Mouse (Mus musculus) heart, postnatal 25 days (tissue): ENCODE results near the gene Upk1b. TPM values are rescaled to one million over a fixed set of nuclear protein-coding genes. Genes with fewer than 3 reads are reported as not detected.
A peak's percentile ranks its signal among the peaks of the same experiment; 100 is the strongest.

ENCODE experiments used
- DNase-seq: peaks from one replicate; pipeline ENCODE4 v3.0.0; 2022; ENCODE audit warnings: low spot score
- intact Hi-C: fragments of 180-260 bp; cut with DNase I; formaldehyde crosslinking; loops from one replicate; pipeline ENCODE4 v1.15.1; 2025
- total RNA-seq, 2 experiments: library from RNA; stranded (reverse); gene quantifications; 2 replicates each; pipeline ENCODE4 v1.2.3; 2021

The Upk1b gene
- total RNA-seq, 2 experiments from 2014 or later = 4.4 to 6.8 TPM

DNA sequence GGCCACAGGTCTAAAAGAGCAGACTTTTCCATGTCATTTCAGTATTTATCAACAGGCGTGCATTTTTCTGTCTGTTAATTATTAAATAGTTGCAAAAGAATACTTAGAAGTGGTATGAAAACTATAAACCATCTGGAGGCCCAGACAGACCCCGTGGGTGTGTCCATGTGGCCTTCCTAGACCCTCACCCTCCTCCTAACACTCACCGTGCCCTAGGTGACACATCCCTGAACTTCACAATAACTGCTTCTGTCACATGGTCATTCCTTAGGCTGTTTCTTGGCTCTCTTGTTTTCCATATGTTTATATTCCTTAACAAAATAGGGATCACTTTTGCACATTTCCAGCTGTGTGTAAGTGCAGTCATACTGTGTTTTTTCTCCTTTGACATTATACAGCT lies 33.5 kb downstream of the Upk1b start:
- intact Hi-C loops = no loop called here
- no peak for DNase-seq

DNA sequence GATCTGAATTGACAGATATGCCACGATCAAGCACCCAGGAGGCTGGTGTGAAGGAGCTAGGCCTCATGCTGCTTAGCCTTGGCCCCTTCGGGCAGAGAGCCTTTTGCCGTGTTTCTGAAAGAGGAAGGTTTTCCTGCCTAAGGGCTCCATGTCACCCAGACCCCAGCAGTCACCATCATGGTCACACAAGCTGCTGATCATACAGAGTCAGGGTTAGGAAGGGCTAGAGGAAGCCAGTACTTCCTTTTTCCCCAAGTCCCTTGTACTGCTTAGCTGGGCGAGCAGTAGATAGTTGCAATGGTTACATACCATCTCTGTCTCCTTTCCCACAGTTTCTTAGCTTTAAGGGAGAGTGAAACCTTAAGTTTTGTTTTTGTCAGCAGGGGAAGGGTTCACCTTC lies 36.6 kb downstream of the Upk1b start:
- intact Hi-C loops = loop anchor here (5.0 kb wide), 1 partner anchor 49 kb away; no protein-coding TSS in a partner anchor
- no peak for DNase-seq

DNA sequence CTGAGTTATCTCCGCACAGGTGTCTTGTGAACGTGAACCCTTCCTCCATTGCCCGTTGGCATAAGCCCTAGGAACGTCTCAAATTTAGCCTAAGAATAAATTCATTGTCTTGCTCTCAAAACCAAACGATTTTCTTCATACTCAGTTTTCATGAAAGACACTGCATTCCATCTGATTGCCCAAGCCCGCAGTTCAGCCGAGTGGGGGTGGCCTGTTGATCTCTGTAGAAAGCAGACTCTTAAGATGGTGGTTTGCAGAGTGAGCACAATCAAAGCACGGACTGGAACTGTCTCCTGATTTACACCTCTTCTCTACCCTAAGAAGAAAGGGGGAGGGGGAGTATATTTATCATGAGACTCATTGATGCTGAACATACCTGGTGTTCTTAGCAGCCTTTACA lies 37.7 kb downstream of the Upk1b start:
- intact Hi-C loops = loop anchor here (5.0 kb wide), 1 partner anchor 50 kb away; no protein-coding TSS in a partner anchor
- no peak for DNase-seq

DNA sequence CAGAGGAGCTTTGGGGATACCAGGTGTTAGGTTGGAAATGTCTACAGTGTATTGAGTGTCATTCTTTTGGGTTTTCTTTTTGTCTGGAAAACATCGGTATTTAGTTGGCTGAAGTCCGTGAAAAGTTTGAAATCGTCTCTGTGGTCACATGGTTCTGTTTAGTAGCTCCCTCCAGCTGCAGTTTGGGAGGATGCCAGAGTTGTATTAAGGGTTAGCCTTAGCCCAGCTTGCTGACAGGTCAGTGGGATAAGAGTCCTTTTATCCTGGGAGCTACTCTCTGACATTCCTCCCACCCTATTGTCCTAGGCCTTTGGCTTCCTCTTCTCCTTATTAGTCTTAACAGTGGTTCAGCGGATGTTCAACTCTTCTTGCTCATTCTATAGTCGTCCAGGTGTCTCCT lies 38.2 kb downstream of the Upk1b start:
- no peak for DNase-seq
- intact Hi-C loops = loop anchor here (5.0 kb wide), 1 partner anchor 50 kb away; no protein-coding TSS in a partner anchor

DNA sequence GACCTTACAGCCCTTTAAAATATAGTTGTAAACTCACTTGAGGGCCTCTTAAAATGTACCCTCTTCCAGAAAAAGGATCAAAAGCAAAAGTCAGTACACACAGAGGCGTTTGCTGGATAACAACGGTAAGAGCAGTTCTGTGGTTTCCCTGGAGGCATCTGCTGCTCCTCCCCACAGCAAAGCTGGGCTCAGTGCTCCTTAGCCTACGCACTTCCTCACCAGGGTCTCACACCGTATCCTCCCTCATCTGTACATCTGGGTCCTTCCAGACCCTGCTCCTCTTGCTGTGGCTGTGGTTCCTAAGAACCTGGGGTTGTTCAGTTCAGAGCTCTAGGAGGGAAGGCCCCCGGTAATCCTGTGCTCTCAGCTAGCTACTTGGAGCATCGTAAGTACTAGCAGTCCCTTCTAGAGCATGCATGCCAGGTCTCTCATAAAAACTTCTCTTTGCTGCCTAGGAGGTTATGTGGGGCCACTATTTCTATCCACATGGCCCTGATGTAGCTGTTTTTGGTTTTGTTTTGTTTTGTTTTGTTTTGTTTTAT lies 39.2 kb downstream of the Upk1b start:
- intact Hi-C loops = loop anchor here (5.0 kb wide), 1 partner anchor 51 kb away; no protein-coding TSS in a partner anchor
- no peak for DNase-seq

DNA sequence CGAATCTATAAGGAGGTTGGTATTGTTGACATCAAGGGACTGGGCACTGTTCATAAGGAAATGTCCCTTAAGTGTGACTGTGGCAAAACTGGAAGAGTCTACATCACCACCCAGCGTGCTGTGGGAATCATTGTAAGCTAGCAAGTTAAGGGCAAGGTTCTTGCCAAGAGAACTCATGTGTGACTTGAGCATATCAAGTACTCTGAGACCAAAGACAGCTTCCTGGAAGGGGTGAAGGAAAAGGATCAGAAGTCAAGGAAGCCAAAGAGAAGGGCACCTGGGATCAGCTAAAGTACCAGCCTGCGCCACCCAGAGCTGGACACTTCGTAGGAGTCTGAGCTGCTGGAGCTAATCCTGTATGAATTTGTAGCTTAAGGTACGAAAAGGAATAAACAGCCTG lies 39.9 kb downstream of the Upk1b start:
- intact Hi-C loops = loop anchor here (5.0 kb wide), 1 partner anchor 52 kb away; no protein-coding TSS in a partner anchor
- no peak for DNase-seq

DNA sequence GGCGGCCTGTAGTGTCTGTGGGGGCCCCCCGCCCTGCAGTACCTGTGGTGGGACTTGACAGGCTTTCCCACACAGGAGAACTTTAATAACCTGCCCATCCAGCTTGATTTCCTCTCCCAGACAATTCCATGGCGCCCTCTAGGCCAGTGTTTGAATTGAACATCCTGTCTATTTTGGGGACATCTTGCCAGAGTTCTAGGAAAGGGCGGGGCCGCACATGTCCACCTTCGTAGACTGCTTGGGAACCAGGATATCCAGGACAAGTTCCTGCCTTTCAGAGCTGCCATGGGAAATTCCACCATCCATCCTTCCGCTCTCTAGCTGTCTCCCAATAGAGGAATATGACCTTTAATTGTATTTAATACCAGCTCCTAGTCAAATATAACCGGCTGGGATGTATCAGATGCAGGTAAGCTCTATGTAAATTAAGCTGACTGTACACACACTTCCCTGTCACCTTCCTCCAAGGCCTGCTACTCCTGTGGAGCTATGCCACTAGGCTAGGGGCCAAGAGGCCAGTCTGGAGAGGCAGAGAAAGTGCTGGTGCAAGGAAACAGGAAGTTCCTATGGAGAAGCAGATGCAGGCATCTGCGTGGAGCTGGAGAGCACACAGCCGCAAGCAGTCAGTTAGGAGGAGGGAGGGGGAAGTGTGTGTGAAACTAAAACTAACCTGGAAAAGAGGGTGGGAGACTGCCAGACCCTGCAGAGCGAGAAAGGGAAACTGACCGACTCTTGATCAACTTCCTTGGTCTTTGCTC lies 41.8 kb downstream of the Upk1b start:
- intact Hi-C loops = no loop called here
- DNase-seq = peak; percentile 47

DNA sequence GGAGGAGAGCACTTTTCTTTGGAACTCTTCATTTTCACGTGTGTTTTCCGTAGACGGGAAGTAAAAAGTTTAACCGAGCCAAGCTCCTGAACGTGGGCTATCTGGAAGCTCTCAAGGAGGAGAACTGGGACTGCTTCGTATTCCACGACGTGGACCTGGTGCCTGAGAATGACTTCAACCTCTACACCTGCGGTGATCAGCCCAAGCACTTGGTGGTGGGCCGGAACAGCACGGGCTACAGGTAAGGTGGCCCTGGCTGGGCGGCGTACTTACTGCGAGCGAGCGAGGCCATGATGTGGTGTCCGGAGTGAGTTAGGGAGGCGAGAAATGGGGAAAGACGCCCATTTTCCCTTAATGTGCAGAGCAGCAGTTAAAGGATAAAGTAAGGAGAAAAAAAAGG lies 42.5 kb downstream of the Upk1b start:
- DNase-seq = no peak
- intact Hi-C loops = loop anchor here (2.0 kb wide), 1 partner anchor 27 kb away; no protein-coding TSS in a partner anchor

DNA sequence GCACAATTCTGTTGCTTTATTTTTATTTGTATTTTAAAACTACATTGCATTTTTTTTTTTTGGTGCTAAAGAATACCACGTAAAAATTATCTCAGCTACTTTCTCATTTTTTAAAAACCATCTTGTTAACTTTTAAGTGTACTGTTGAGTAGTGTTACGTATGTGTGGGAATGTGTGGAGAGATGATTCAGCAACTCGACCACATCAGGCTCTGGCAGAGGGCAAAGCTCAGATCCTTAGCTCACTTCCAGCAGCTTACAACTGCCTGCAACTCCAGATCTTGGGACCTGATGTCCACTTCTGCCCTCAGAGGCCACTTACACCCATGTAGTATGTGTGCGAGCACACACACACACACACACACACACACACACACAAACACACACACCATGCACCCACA lies 43.6 kb downstream of the Upk1b start:
- intact Hi-C loops = loop anchor here (2.0 kb wide), 1 partner anchor 26 kb away; no protein-coding TSS in a partner anchor
- DNase-seq = no peak

DNA sequence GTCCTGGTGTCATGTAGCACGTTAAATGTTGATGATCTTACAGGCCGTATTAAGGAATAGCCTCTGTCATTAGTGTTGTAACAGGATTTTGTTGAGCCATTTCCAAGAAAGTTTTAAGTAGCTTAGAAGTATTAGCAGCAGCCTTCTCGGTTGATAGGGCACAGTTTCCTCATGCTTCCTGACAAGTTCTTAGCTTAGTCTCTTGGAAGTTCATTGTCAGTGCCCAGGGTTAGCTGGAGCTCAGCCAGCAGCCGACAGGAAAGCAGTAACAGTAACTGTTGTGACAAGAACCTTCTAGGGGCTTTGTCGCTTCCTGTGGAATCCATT lies 44.0 kb downstream of the Upk1b start:
- intact Hi-C loops = loop anchor here (2.0 kb wide), 1 partner anchor 25 kb away; no protein-coding TSS in a partner anchor
- no peak for DNase-seq

DNA sequence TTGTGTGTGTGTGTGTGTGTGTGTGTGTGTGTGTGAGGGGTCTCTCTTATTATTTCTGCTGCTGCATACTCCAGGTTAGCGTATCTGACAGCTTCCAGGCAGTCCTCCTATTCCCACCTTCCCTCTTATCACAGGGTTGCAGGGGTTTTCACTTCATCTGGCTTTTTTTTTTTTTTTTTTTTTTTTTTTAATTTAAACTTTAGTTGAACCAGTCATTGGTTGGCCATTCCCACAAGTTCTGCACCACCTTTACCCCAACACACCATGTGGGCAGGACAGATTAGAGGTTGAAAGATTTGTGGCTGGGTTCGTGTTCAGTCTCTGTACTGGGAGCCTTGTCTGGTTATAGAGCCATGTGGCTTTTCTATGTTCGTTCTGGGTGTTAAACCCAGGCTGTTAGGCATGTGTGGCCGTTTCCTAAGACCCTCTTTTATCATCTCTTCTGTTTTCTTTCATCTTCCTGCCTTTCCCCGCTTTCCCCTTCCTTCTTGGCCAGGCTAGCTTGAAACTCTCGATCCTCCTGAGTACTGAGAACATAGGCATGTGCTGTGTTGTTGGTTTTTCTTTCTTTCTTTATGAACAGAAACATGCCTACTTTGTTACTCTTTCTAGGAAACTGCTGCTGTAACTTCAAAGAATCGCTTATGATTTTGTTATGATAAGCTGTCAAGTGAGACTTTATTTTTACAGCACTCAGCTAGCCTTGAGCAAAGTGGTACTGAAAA lies 44.5 kb downstream of the Upk1b start:
- intact Hi-C loops = loop anchor here (2.0 kb wide), 1 partner anchor 25 kb away; no protein-coding TSS in a partner anchor

DNA sequence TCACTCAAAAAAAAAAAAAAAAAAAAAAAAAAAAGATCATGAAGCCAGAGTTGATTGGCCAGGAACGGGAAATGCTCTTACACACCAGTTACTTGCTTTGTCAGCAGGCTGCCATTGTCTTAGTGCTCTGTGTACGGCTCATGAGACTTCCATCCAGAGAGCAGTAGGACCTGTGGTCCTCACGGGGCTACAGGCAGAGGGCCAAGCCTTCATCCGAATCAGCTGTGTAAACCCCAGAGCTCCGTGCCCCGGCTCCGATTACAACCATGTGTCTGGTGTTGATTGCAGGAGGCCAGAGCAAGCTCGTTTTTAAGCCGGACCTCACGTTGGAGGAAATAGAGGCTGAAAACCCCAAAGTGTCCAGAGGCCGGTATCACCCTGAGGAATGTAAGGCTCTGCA lies 46.5 kb downstream of the Upk1b start:
- intact Hi-C loops = no loop called here
- DNase-seq = no peak

More for the DNA sequence above, 44.5 kb downstream of the Upk1b start:
- no peak for DNase-seq

DNA sequence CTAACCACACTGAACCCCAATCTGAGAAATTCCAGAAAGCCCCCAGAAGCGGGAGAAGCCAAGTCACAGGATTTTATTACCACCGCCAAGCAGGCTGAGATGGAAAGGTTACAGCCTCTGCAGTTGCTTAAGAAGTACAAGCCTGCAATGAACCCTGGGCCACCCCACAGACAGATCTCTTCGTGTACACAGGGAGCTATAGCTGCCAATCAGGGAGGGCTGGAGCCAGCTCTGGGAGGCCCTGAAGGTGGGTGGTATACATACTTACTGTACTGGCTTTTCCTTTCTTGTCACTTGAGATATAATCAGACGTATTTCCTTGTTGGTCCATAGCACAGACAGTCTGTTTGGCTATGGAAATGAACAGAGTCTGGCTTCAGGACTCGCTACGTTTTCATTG lies 49.3 kb downstream of the Upk1b start:
- intact Hi-C loops = no loop called here

DNA sequence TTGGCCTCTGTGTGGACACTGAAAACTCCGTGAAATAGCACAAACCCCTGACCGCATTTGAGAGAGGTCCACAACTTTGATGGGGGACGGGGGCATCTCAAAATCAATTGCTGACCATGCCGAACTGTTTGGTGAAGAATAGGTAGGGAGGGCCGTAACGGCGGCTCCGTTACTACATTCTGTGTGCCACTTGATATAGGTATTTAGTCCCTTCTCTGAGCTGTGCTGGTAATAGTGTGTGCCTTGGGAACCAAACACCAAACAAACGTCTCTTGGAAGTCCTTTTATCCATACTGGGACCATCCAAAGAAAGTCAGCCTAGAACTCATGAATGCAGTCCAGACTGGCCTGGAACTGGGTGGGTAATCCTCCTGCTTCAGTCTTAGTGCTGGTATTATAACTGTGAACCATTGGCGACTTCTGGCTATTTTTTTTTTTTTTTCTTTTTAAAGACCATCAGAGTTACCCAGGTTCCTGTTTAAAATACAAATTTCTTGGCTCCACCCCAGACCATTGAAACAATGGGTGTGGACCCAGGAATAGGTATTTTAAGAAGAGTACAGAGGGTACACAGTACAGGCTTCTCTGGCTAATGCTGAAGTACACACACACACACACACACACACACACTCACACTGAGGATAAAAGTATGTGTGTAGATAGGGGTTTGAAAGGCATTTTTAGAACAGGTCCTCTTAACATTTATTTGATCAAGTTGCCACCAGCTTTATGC lies 56.0 kb downstream of the Upk1b start:
- DNase-seq = no peak
- intact Hi-C loops = no loop called here

More for the DNA sequence above, 49.3 kb downstream of the Upk1b start:
- no peak for DNase-seq

DNA sequence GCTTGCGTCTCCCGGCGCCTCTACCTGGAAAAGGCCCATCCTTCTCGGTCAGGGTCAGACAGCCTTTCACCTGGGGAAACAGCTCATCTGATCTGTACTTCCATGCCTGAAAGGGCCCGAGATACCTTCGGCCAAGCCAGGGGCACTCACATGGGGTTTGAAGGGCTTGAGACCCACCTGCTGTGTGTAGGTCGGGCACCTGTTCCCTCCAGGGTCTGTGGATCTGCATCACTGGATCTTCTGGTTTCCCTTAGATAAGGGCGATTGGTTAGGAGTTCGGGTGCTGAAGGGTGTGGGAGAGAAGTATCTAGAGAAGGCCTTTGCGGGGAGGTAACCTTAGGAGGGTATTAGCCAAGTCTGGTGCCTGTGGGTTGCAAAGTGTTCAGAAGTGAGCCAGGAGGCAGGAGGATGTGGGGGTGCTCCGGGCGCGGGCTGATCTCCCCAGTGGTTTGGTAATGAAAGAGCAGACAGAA lies 57.4 kb downstream of the Upk1b start:
- no peak for DNase-seq
- intact Hi-C loops = no loop called here

DNA sequence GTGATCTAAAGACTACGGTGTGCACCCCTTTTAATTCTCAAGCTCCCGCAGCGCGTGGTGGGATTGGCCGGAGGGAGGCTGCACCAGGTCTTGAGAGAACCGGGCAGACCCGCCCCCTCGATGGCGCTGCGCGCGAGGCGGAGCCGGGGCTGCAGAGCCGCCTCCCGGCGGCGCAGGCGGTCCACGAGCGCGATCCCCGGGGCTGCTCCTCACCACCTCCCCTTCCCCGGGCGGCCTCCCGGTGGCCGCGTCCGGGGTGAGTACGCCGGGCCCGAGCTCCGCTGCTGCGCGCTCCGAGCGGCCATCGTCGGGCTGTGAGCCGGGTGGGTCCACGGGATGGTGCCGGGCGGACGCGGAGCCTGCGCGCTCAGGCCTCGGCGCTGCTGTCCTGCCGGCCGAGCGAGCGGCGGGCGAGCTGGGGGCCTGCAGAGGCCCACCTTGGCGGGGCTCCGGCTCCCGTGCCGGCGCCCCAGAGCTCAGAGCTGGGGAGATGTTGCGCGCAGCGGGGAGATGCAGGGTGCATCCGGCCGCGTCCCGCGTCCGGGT lies 57.9 kb downstream of the Upk1b start, which contains the start of gene B4galt4:
B4galt4 (plus strand) TSS at position 152 of the 546 bp plus-strand sequence.
- intact Hi-C loops = no loop called here
- peak; percentile 78 for DNase-seq

DNA sequence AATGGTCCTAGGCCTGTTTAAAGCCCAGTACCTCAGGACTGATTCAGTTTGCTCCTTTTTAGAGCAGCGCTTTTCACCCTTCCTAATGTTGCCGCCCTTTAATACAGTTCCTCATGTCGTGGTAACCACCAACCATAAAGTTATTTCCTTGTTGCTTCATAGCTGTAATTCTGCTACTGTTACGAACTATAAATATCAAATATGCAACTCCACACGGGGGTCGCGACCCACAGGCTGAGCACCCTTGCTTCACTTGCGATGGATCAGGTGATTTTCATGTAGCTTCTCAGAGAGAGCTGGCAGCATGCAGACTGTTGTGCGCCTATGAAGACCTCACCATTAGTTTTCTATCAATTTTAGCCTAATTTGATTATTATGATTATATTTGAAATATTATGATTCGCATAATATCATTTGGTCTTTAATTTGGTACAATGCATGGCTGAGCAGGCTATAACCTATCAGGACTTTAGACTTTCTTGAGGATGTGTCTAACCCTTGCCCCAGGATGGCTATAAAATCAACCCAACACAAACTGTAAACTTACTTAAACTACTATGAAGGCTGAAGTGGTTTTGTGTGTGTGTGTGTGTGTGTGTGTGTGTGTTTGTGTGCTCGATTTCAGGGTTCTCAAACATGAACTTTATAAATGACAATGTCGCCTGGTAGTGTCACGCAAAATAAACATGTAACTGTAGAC lies 58.8 kb downstream of the Upk1b start:
- intact Hi-C loops = no loop called here
- no peak for DNase-seq

DNA sequence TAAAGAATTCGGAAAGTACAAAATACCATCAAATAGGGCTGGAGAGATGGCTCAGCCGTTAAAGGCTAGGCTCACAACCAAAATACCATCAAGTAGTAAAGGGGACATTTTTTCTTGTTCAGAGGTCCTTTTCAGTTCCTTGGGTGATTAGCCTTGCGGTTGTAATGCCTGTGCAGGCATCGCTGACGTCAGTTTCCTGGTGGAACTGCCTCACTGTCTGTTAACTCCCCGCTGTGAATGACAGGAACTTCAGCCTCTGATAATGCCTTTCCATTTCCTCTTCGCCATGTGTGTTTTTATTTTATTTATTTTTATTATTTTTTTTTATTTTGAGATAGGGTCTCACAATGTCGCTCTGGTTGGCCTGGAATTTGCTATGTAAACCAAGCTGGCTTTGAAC lies 69.2 kb downstream of the Upk1b start:
- DNase-seq = no peak
- intact Hi-C loops = loop anchor here (2.0 kb wide), 1 partner anchor 26 kb away; no protein-coding TSS in a partner anchor
